Mouse (Mus musculus): ENCODE data around the gene Mcl1.

The Mcl1 gene

GRCm38 (mm10) chr3:95707497-95707896 lies 48.9 kb downstream of the Mcl1 start:
- no peak for DNase-seq (ENCODE audit: extremely low spot score)

- no peak for DNase-seq (ENCODE audit: extremely low spot score)
These were observed 50.5 kb downstream of the Mcl1 start for GRCm38 (mm10) chr3:95709044-95709443.

GRCm38 (mm10) chr3:95709967-95710366 lies 51.4 kb downstream of the Mcl1 start:
- no peak for DNase-seq (ENCODE audit: extremely low spot score)
